Mouse (Mus musculus): ENCODE results near the gene Tmem267. TPM values are rescaled to one million over a fixed set of nuclear protein-coding genes. Genes with fewer than 3 reads are reported as not detected.

Tmem267 gene
- total and polyA plus RNA-seq, 3 experiments, result 9.2 to 31.3 (median 26.0) TPM

DNA sequence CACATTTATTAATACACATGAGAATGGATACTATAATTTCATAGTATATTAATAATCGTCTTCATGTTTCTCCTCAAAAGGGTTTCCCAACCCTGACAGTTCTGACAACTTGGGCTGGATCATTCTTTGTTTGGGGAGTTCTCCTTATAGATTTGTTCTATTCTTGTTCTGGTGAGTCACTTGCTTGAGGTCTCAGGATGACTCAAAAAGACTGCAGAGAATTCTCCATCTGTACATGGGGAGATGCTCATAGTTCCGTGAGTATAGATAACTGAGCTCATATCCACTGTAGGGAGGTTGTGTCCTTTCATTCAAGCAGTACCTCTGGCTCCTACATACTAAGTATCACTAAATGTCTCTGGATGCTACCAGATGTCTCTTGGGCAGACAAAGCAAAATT, 166.9 kb downstream of the Tmem267 start:
- Histone ChIP-seq H3K9ac (ENCODE audit: insufficient read depth, low read depth) (no peak overlapping the region), H3K4me2 (ENCODE audit: insufficient read depth, low read depth, poor library complexity, severe bottlenecking) (no peak overlapping the region), H3K4me1 (ENCODE audit: control insufficient read depth in 1 of 2, insufficient read depth in 2 of 2) (no peaks in the 10 kb centered on the region), H3K79me2 (replicated peaks; ENCODE audit: control insufficient read depth, extremely low read depth, insufficient read depth, poor library complexity, severe bottlenecking) (no peaks in the 10 kb centered on the region), H3K4me3 (replicated peaks in 1 of 3; ENCODE audit: low read depth in 2 of 3, low read length in 2 of 3, poor library complexity in 1 of 3) (no peak overlapping the region), H3K36me3 (replicated peaks in 1 of 2; ENCODE audit: control insufficient read depth in 1 of 2, insufficient read depth in 1 of 2, low read length in 1 of 2) (no peaks in the 10 kb centered on the region), H3K27me3 (replicated peaks) (no peaks in the 10 kb centered on the region), H3K9me3 (replicated peaks; ENCODE audit: low read length) (no peaks in the 10 kb centered on the region), H3K27ac (ENCODE audit: insufficient read depth, low read depth) (no peak overlapping the region)
- no peak for DNase-seq (ENCODE audit: extremely low read depth)
- TF ChIP-seq ETS1 (conservative IDR thresholded peaks at IDR 0.05; ENCODE audit: low read depth, low read length), result no peak
- TF ChIP-seq HCFC1 (IDR thresholded peaks at IDR 0.05; ENCODE audit: low read depth, low read length), result no peak
- TF ChIP-seq KAT2A (IDR thresholded peaks at IDR 0.05; ENCODE audit: insufficient replicate concordance, low read length), result no peak
- TF ChIP-seq JUND (conservative IDR thresholded peaks at IDR 0.05; ENCODE audit: low read depth, low read length), result peak; percentile 48; the same call in 1 of the 2 replicates
- TF ChIP-seq RAD21 (IDR thresholded peaks at IDR 0.05; ENCODE audit: low read depth, low read length), result no peak
- no peak for TF ChIP-seq TBP (conservative IDR thresholded peaks at IDR 0.05; ENCODE audit: low read depth, low read length)
- TF ChIP-seq MEF2A (IDR thresholded peaks at IDR 0.05; ENCODE audit: borderline replicate concordance, low read depth, low read length), result peak; percentile 80; the same call in 1 of the 2 replicates
- no peak for TF ChIP-seq MXI1 (IDR thresholded peaks at IDR 0.05; ENCODE audit: low read depth, low read length)
- TF ChIP-seq NRF1 (IDR thresholded peaks at IDR 0.05; ENCODE audit: low read depth, low read length), result no peak
- TF ChIP-seq ZKSCAN1 (IDR thresholded peaks at IDR 0.05; ENCODE audit: borderline replicate concordance, low read depth, low read length), result no peak
- TF ChIP-seq BHLHE40 (IDR thresholded peaks at IDR 0.05; ENCODE audit: low read depth, low read length), result no peak
- dilution Hi-C loops (cut with MboI; ENCODE audit: extremely low pct_ligation_motif_present, extremely low pct_unique_long_range_greater_than_20kb, low sequenced_read_pairs), result no loop called here
- in situ Hi-C loops (cut with MboI; ENCODE audit: low pct_ligation_motif_present, low pct_unique_long_range_greater_than_20kb, low sequenced_read_pairs), result no loop called here

GRCm38 (mm10) chr13:119656246-119656645, 168.4 kb downstream of the Tmem267 start:
- H3K27ac ChIP-seq (ENCODE audit: insufficient read depth, low read depth), result no peak overlapping the region
- dilution Hi-C loops (cut with MboI; ENCODE audit: extremely low pct_ligation_motif_present, extremely low pct_unique_long_range_greater_than_20kb, low sequenced_read_pairs), result no loop called here
- no peaks in the 10 kb centered on the region for H3K36me3 ChIP-seq (replicated peaks in 1 of 2; ENCODE audit: control insufficient read depth in 1 of 2, insufficient read depth in 1 of 2, low read length in 1 of 2)
- H3K4me3 ChIP-seq (replicated peaks in 1 of 3; ENCODE audit: low read depth in 2 of 3, low read length in 2 of 3, poor library complexity in 1 of 3), result no peak overlapping the region
- no peak overlapping the region for H3K4me2 ChIP-seq (ENCODE audit: insufficient read depth, low read depth, poor library complexity, severe bottlenecking)
- H3K4me1 ChIP-seq (ENCODE audit: control insufficient read depth in 1 of 2, insufficient read depth in 2 of 2), result no peaks in the 10 kb centered on the region
- no peak for DNase-seq (ENCODE audit: extremely low read depth)
- H3K9ac ChIP-seq (ENCODE audit: insufficient read depth, low read depth), result no peak overlapping the region
- H3K9me3 ChIP-seq (replicated peaks; ENCODE audit: low read length), result no peaks in the 10 kb centered on the region
- H3K79me2 ChIP-seq (replicated peaks; ENCODE audit: control insufficient read depth, extremely low read depth, insufficient read depth, poor library complexity, severe bottlenecking), result no peaks in the 10 kb centered on the region
- no peaks in the 10 kb centered on the region for H3K27me3 ChIP-seq (replicated peaks)
- in situ Hi-C loops (cut with MboI; ENCODE audit: low pct_ligation_motif_present, low pct_unique_long_range_greater_than_20kb, low sequenced_read_pairs), result no loop called here
- no peak for TF ChIP-seq ZKSCAN1 (IDR thresholded peaks at IDR 0.05; ENCODE audit: borderline replicate concordance, low read depth, low read length)
- TF ChIP-seq PAX5 (IDR thresholded peaks at IDR 0.05; ENCODE audit: low read length), result no peak
- TF ChIP-seq HCFC1 (IDR thresholded peaks at IDR 0.05; ENCODE audit: low read depth, low read length), result no peak
- TF ChIP-seq CHD2 (IDR thresholded peaks at IDR 0.05; ENCODE audit: low read length), result no peak
- no peak for TF ChIP-seq GABPA (IDR thresholded peaks at IDR 0.05; ENCODE audit: insufficient replicate concordance, low read depth, low read length)
- TF ChIP-seq POLR2A (IDR thresholded peaks at IDR 0.05; ENCODE audit: low read depth, low read length), result no peak
- TF ChIP-seq JUN (IDR thresholded peaks at IDR 0.05; ENCODE audit: insufficient read depth, low read depth, low read length), result no peak
- TF ChIP-seq EP300 (IDR thresholded peaks at IDR 0.05; ENCODE audit: low read length), result no peak
- no peak for TF ChIP-seq RAD21 (IDR thresholded peaks at IDR 0.05; ENCODE audit: low read depth, low read length)
- TF ChIP-seq MAFK (IDR thresholded peaks at IDR 0.05; ENCODE audit: insufficient replicate concordance, low read length), result no peak
- no peak for TF ChIP-seq ZMIZ1 (IDR thresholded peaks at IDR 0.05; ENCODE audit: low read depth, low read length)
- no peak for TF ChIP-seq MAZ (IDR thresholded peaks at IDR 0.05; ENCODE audit: low read depth, low read length)
- no peak for TF ChIP-seq USF2 (conservative IDR thresholded peaks at IDR 0.05; ENCODE audit: low read depth, low read length)
- TF ChIP-seq TBP (conservative IDR thresholded peaks at IDR 0.05; ENCODE audit: low read depth, low read length), result no peak
- no peak for TF ChIP-seq CTCF (conservative IDR thresholded peaks at IDR 0.05 in 1 of 2, IDR thresholded peaks at IDR 0.05 in 1 of 2; ENCODE audit: low read depth in 2 of 2, low read length in 2 of 2)
- TF ChIP-seq NELFE (IDR thresholded peaks at IDR 0.05; ENCODE audit: low read depth, low read length), result no peak
- no peak for TF ChIP-seq CHD1 (IDR thresholded peaks at IDR 0.05; ENCODE audit: low read depth, low read length)
- no peak for TF ChIP-seq MXI1 (IDR thresholded peaks at IDR 0.05; ENCODE audit: low read depth, low read length)
- no peak for TF ChIP-seq E2F4 (IDR thresholded peaks at IDR 0.05; ENCODE audit: insufficient replicate concordance, low read depth, low read length)
- TF ChIP-seq TCF12 (IDR thresholded peaks at IDR 0.05; ENCODE audit: low read depth, low read length), result no peak
